Mouse (Mus musculus): Measurements from ENCODE around the gene Rasgrf1.

DNA sequence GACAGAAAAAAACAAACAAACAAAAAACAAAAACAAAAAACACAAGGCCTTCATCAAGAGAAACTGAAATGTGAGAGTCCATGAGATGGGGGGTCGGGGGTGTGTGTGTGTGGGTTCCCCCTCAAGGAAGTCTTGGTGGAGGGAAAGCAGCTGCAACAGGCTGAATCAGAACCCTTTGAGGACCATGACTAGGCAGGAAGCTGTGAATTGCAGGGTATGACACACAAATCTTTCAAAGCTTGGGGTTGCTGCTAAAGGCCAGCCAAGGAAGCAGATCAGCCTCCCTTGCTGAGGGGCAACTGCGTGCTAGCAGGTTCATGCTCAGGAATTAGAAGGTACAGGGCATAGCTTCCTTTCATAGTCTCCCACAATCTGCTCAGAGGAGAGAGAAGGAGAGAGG lies 40.1 kb upstream of the Rasgrf1 start:
- no peak for TF ChIP-seq POLR2A (IDR thresholded peaks at IDR 0.05; ENCODE audit: low read depth, low read length)
- TF ChIP-seq CTCF (conservative IDR thresholded peaks at IDR 0.05; ENCODE audit: insufficient read depth, insufficient read length, low read depth, low read length): no peak

All from kidney, adult 2 months (tissue).